Mouse (Mus musculus) small intestine, adult 2 months (tissue): ENCODE results near the gene Gfra1.

Experiments
- CTCF ChIP-seq: fragments of 200-500 bp; IDR thresholded peaks from 2 replicates; pipeline ENCODE4 v1.5.1; 2012; ENCODE audit warnings: low read depth, mild to moderate bottlenecking, control low read depth, inconsistent platforms, low read length, moderate library complexity, mixed read lengths; ENCODE audit not compliant: insufficient replicate concordance, insufficient read length; ENCODE audit errors: extremely low read depth
- POLR2A ChIP-seq: fragments of 200-500 bp; IDR thresholded peaks from 2 replicates; pipeline ENCODE4 v1.6.1; 2012; ENCODE audit warnings: low read depth, mild to moderate bottlenecking, control low read depth, inconsistent platforms, low read length, moderate library complexity

DNA sequence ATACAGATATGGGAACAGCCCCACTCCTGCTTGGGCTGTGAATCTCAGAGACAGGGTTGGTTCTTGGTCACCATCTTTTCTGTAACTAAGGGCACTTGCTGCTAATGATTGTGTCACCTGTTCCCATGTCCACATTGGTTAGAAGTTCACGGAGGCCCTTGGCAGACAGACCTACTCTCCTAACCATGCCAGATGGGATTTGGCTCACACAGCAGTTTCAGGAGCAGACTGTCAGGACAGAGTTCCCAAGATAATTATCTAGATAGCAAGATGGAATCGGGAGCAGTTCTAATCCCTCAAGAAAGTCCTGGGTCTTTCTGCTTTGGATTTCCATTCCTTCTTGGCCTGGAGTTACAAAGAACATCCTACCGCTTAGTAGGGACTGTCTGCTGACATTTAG, 199.2 kb downstream of the Gfra1 start:
- TF ChIP-seq CTCF (no peak), POLR2A (no peak)
